Mouse (Mus musculus) kidney, adult 2 months (tissue): ENCODE results near the gene Nr1d1. TPM values are rescaled to one million over a fixed set of nuclear protein-coding genes. Genes with fewer than 3 reads are reported as not detected.
"Not testable (repeated sequence)": the region's sequence is repeated elsewhere in the genome, so short reads cannot be mapped to it uniquely, and the experiment has no call there.

Experiments used
- DNase-seq: peaks from one replicate; pipeline ENCODE4 v3.0.0; 2021
- H3K27ac ChIP-seq: fragments of 200-500 bp; 2 replicates; pipeline ENCODE4 v1.5.1; 2012; ENCODE audit warnings: low read depth, low read length, control low read depth, inconsistent platforms; ENCODE audit not compliant: insufficient read depth
- H3K27me3 ChIP-seq: fragments of 200-500 bp; replicated peaks from 2 replicates; pipeline ENCODE4 v1.6.1; 2012; ENCODE audit warnings: mild to moderate bottlenecking, moderate library complexity, low read length, inconsistent platforms; ENCODE audit not compliant: control insufficient read depth, insufficient read depth
- H3K36me3 ChIP-seq: fragments of 200-500 bp; 2 replicates; pipeline ENCODE4 v1.6.1; 2012; ENCODE audit warnings: mild to moderate bottlenecking, moderate library complexity, low read length, inconsistent platforms; ENCODE audit not compliant: control insufficient read depth, insufficient read depth
- H3K4me1 ChIP-seq: fragments of 200-500 bp; 2 replicates; pipeline ENCODE4 v1.6.1; 2011; ENCODE audit warnings: low read length; ENCODE audit not compliant: control insufficient read depth, insufficient read depth
- H3K4me3 ChIP-seq: fragments of 200-500 bp; 2 replicates; pipeline ENCODE4 v1.5.1; 2011; ENCODE audit warnings: mild to moderate bottlenecking, low read depth, low read length, control low read depth; ENCODE audit not compliant: insufficient read depth
- CTCF ChIP-seq: fragments of 200-500 bp; conservative IDR thresholded peaks from 2 replicates; pipeline ENCODE4 v1.5.1; 2011; ENCODE audit warnings: low read depth, mild to moderate bottlenecking, control low read depth, low read length, moderate library complexity, mixed read lengths; ENCODE audit not compliant: insufficient read depth, insufficient read length
- POLR2A ChIP-seq: fragments of 200-500 bp; IDR thresholded peaks from one replicate; pipeline ENCODE4 v1.6.1; 2011; ENCODE audit warnings: low read depth, low read length, control low read depth
- WGBS: fragments of 180-500 bp; shearing (Covaris S2); methylation state at CpG from one replicate; pipeline ENCODE4 v1.1.7; 2018; 5-methylcytosine and 5-hydroxymethylcytosine counted together
- polyA plus RNA-seq: library from polyadenylated mRNA; depleted of rRNA; stranded (reverse); fragments of >200 nt; gene quantifications from 2 replicates; pipeline ENCODE4 v1.2.3, GENCODE M21; 2012

The Nr1d1 gene
- polyA plus RNA-seq, 1 experiment = 140 TPM

DNA sequence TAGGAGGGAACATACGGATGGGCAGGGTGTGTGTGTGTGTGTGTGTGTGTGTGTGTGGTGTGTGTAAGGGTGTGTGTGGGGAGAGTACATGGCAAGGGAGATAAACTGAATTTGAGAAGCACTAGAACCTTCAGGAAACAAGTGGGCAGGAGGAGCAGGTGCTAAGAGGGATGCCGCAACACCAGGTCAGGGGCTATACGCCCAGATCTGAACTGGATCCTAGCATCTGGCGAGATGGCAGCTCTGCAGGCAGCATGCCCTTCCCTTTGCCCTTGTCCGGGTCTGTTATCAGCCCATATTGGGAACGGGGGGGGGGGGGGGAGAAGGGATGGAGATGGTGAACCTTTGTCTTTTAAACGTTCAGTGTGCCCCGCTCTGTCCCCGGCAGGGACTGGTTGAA, 36.2 kb downstream of the Nr1d1 start:
- TF ChIP-seq CTCF = no peak
- no peak for TF ChIP-seq POLR2A

DNA sequence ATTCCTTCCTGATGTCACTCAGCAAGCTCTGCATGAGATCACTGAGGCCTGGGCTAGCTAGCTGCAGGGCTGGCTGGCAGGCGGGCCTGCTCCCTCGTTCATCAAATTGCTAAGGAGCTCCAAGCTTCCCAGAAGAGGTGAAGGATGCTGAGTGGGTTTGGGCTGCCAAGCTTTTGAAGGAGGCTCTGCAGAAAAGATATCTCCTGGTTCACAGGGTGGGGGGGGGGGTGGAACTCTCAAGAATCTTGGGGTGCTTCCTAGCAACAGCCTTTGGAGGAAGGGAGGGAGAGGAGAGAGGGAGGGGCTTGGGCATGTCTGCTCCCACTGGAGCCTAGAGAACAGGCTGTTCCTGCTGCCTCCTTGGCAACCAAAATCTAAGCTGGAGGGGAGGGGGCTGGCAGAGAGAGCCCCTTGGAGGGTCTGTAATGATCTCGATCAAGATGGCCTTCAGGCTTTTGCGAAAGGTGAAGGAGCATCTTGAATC, 36.7 kb downstream of the Nr1d1 start:
- Histone ChIP-seq H3K27ac (no peak overlapping the region), H3K4me1 (peaks cover 16% of the 10 kb centered on the region), H3K36me3 (no peaks in the 10 kb centered on the region), H3K27me3 (no peaks in the 10 kb centered on the region), H3K4me3 (no peak overlapping the region)
- no peak for TF ChIP-seq POLR2A
- TF ChIP-seq CTCF = no peak
- no peak for DNase-seq
- WGBS = 74% methylated on average over 4 of the region's 4 CpGs

More for the DNA sequence above, 36.2 kb downstream of the Nr1d1 start:
- Histone ChIP-seq H3K4me3 (no peak overlapping the region), H3K27me3 (no peaks in the 10 kb centered on the region), H3K4me1 (peaks cover 21% of the 10 kb centered on the region), H3K36me3 (no peaks in the 10 kb centered on the region), H3K27ac (no peak overlapping the region)
- no peak for DNase-seq
- WGBS = 81% methylated on average over 9 of the region's 9 CpGs

DNA sequence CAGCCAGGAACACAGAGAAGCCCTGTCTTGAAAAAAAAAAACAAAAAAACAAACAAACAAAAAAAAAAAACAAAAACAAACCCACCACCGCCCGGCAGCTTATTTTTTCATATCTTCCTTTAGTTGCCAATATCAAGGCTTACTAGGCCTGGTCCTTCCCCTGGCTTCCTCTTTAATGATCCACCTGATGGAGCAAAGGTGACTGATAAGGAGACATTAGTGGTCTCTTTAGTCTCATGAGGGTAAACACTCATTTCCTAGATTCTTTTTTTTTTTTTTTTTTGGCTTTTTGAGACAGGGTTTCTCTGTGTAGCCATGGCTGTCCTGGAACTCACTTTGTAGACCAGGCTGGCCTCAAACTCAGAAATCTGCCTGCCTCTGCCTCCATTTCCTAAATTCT, 37.9 kb downstream of the Nr1d1 start:
- H3K27me3 ChIP-seq, DNase-seq, H3K4me3 ChIP-seq, H3K4me1 ChIP-seq, H3K27ac ChIP-seq, H3K36me3 ChIP-seq: not testable (repeated sequence)
- WGBS = 97% methylated on average over 2 of the region's 2 CpGs

DNA sequence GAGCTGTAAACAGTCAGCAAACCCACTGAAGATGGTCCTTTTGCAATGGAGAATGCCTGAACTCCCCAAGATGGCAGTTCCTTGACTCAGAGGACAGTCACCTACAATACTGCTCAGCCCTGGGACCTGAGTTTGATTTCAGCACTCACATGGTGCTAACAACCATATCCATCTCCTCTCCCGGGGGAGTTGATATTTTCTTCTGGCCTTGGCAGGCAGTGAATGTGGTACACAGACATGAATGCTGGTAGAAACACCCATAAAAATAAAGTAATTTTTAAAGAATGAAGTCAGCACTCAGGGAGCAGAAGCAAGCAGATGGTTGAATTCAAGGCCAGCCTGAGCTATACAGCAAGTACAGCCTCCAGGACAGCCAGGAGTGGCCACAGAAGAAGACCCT, 39.0 kb downstream of the Nr1d1 start:
- no peak for DNase-seq
- Histone ChIP-seq H3K4me3 (no peak overlapping the region), H3K27me3 (no peaks in the 10 kb centered on the region), H3K36me3 (no peaks in the 10 kb centered on the region), H3K4me1 (peaks cover 8% of the 10 kb centered on the region; the same call in 1 of the 2 replicates), H3K27ac (no peak overlapping the region)
- WGBS = 79% methylated on average over 1 of the region's 1 CpGs
- TF ChIP-seq CTCF (no peak), POLR2A (no peak)

DNA sequence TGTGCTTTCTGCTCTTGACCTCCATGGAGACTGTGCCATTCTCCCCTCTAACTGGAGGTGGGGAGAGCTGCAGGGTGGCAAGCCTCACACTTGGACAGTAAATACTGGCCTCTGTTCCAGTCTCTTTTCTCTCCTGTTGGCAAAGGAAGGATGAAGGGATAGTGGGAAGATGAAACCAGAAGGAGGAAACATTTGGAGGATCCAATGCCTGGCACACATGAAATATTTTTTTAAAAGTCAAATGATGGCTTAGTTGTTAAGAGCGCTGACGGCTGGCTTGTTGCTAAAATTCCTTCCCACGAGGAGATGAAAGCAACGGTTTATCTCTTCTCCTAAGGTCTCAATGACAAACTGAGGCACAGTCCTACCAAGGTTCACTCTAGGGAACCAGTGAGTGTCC, 40.0 kb downstream of the Nr1d1 start:
- DNase-seq = no peak
- WGBS = 96% methylated on average over 4 of the region's 4 CpGs
- H3K4me1 ChIP-seq = 0 out of 2 replicates have a peak, but pooled peaks cover under 1% of the 10 kb centered on the region
- H3K4me3 ChIP-seq = no peak overlapping the region
- TF ChIP-seq POLR2A (no peak), CTCF (no peak)
- no peaks in the 10 kb centered on the region for H3K36me3 ChIP-seq
- no peak overlapping the region for H3K27ac ChIP-seq
- H3K27me3 ChIP-seq = no peaks in the 10 kb centered on the region

DNA sequence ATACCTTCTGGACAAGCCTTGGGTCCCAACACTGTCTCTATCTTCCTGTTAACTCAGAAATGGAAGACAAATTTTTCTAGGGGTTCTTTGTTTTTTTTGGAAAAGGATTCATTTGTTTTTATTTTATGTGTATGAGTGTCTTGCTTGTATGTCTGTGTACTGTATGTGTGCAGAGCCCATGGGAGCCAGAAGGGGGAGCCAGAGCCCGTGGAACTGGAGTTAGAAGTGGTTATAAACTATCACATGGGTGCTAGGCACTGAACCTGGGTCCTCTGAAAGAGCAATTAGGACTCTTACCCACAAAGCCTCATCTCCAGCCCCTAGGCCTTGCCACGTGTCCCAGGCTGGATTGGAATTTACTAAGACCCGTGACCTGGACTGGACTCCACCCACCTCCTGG, 41.1 kb downstream of the Nr1d1 start:
- no peaks in the 10 kb centered on the region for H3K36me3 ChIP-seq
- no peak for DNase-seq
- H3K27ac ChIP-seq = no peak overlapping the region
- H3K4me3 ChIP-seq = no peak overlapping the region
- TF ChIP-seq POLR2A (no peak), CTCF (peak; percentile 34; the same call in 1 of the 2 replicates)
- no peaks in the 10 kb centered on the region for H3K27me3 ChIP-seq
- no peaks in the 10 kb centered on the region; the same call in 1 of the 2 replicates for H3K4me1 ChIP-seq
- WGBS = 78% methylated on average over 3 of the region's 3 CpGs

DNA sequence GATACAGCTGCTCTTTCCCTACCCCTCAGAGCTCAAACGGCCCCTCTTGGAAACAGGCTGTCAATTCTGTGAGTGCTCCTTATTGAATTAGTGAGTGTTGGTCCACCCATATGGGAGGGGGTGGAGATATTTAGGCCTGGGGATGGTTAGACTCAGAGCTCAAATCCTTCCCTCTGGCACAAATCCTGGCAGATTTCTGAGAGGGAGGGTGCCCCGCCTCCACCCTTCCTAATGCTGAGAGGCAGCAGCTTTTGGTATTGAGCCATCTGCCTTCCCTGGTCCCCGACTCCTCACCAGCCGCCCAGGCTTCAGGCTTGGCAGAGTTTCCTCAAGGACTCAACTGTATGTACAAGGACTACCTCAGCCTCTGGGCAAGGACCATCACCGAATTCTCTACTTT, 44.0 kb downstream of the Nr1d1 start:
- peaks cover 7% of the 10 kb centered on the region for H3K4me1 ChIP-seq
- H3K4me3 ChIP-seq = no peak overlapping the region
- TF ChIP-seq POLR2A (no peak), CTCF (no peak)
- H3K36me3 ChIP-seq = no peaks in the 10 kb centered on the region
- H3K27me3 ChIP-seq = no peaks in the 10 kb centered on the region
- H3K27ac ChIP-seq = 0 out of 2 replicates have a peak overlapping the region, but pooled peaks have one; percentile 22
- DNase-seq = peak; percentile 33
- 60% methylated on average over 5 of the region's 5 CpGs for WGBS
